In the genomic region with DNA sequence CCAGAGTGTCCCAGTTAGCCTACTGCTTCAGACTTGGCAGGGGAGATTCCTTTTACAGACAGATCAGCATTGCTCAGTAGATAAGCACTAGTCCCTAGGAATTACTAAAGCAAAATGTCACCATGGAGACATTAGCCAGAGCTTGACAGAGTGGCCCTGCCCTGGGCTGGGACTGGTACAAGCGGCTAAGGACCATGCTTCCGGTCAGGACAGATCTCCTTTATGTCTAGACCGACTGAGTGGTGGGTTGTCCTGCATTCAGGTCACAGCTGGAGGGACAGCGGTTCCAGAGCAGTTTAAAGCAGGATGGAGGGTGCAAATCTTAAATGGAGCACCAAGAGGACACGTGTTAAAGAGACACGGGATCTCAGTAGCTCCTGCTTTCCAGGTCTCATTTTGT, we compare ENCODE assay signal across 8 mouse cellular contexts. TPM values are rescaled to one million over a fixed set of nuclear protein-coding genes. Genes with fewer than 3 reads are reported as not detected.
DNase-seq lines count a peak whose midpoint lies in the region; ATAC-seq and TF ChIP-seq lines count a peak whose summit lies in the region.

No protein-coding gene starts in this region.

- TF ChIP-seq EP300 in stomach, postnatal 0 days (optimal IDR thresholded peaks at IDR 0.05), result no peak

- no peak overlapping the region for H3K27ac ChIP-seq in testis, adult 2 months (ENCODE audit: control insufficient read depth, insufficient read depth, low read depth, low read length)
- H3K27ac ChIP-seq in limb, embryonic 15.5 days, result 0 out of 2 replicates have a peak overlapping the region, but pooled peaks have one; percentile 0
- H3K27ac ChIP-seq in stomach, postnatal 0 days (replicated peaks), result no peak overlapping the region

- under 1% methylated on average over 6 of the region's 6 CpGs for WGBS in limb, embryonic 15.5 days
- WGBS in stomach, postnatal 0 days, result under 1% methylated on average over 6 of the region's 6 CpGs

- H3K27me3 ChIP-seq in testis, adult 2 months (ENCODE audit: control insufficient read depth, insufficient read depth, low read length), result no peaks in the 10 kb centered on the region
- H3K27me3 ChIP-seq in limb, embryonic 15.5 days, result no peaks in the 10 kb centered on the region
- H3K27me3 ChIP-seq in stomach, postnatal 0 days (ENCODE audit: control insufficient read depth, insufficient read depth, low read length), result no peaks in the 10 kb centered on the region

- TF ChIP-seq POLR2A in testis, adult 2 months (IDR thresholded peaks at IDR 0.05; ENCODE audit: control insufficient read depth, low read depth, low read length), result no peak

- H3K4me2 ChIP-seq in limb, embryonic 15.5 days, result peak overlapping the region; percentile 79
- peak overlapping the region; percentile 97 for H3K4me2 ChIP-seq in stomach, postnatal 0 days (replicated peaks; ENCODE audit: low read depth)

- H3K36me3 ChIP-seq in testis, adult 2 months (ENCODE audit: control insufficient read depth, insufficient read depth, low read length), result no peaks in the 10 kb centered on the region
- peaks cover 23% of the 10 kb centered on the region for H3K36me3 ChIP-seq in limb, embryonic 15.5 days
- H3K36me3 ChIP-seq in stomach, postnatal 0 days (ENCODE audit: control insufficient read depth, insufficient read depth, low read length), result peaks cover 4% of the 10 kb centered on the region

- ATAC-seq in limb, embryonic 15.5 days (ENCODE audit: insufficient number of reproducible peaks, low FRiP score, low TSS enrichment, low read depth), result peak; percentile 37
- ATAC-seq in stomach, postnatal 0 days (ENCODE audit: low FRiP score, low TSS enrichment), result peak; percentile 45

- H3K4me1 ChIP-seq in testis, adult 2 months (ENCODE audit: control insufficient read depth, insufficient read depth, low read length), result peaks cover 9% of the 10 kb centered on the region
- peaks cover 29% of the 10 kb centered on the region for H3K4me1 ChIP-seq in limb, embryonic 15.5 days
- 0 out of 2 replicates have a peak, but pooled peaks cover 5% of the 10 kb centered on the region for H3K4me1 ChIP-seq in stomach, postnatal 0 days (replicated peaks; ENCODE audit: control insufficient read depth, insufficient read depth)

- no peaks in the 10 kb centered on the region for H3K9me3 ChIP-seq in limb, embryonic 15.5 days
- H3K9me3 ChIP-seq in stomach, postnatal 0 days (ENCODE audit: control insufficient read depth, low read length), result no peaks in the 10 kb centered on the region

- H3K9ac ChIP-seq in limb, embryonic 15.5 days, result peak overlapping the region; percentile 88
- H3K9ac ChIP-seq in stomach, postnatal 0 days (ENCODE audit: low read length), result peak overlapping the region; percentile 83

- H3K4me3 ChIP-seq in testis, adult 2 months (ENCODE audit: control insufficient read depth, low read depth, low read length), result peak overlapping the region; percentile 81
- H3K4me3 ChIP-seq in limb, embryonic 15.5 days, result peak overlapping the region; percentile 76
- H3K4me3 ChIP-seq in stomach, postnatal 0 days (ENCODE audit: low read depth, low read length), result peak overlapping the region; percentile 79

- DNase-seq in embryo, embryonic 10 days (ENCODE audit: low spot score), result peak; percentile 59
- no peak for DNase-seq in embryo, embryonic 9.5 days (ENCODE audit: extremely low spot score)
- no peak for DNase-seq in testis, postnatal 10 days (ENCODE audit: low spot score)
- DNase-seq in stomach, postnatal 0 days (ENCODE audit: low spot score), result no peak
- no peak for DNase-seq in spleen, postnatal 14 days (ENCODE audit: low spot score in 2 of 2)
- DNase-seq in frontal cortex, postnatal 10 days (ENCODE audit: low spot score in 2 of 2), result no peak

- TF ChIP-seq CTCF in testis, adult 2 months (IDR thresholded peaks at IDR 0.05; ENCODE audit: control insufficient read depth, insufficient read depth, insufficient replicate concordance, low read depth, low read length), result no peak
- TF ChIP-seq CTCF in stomach, postnatal 0 days (IDR thresholded peaks at IDR 0.05; ENCODE audit: low read depth), result no peak

RNA-seq across cellular contexts. Expression of gene Chst14, which starts 0.3 kb away (rescaled TPM):
- 1.0 and 1.3 TPM in 2 replicates for polyA plus RNA-seq in testis, adult 2 months (2012; rRNA removed)
- polyA plus RNA-seq in limb, embryonic 15.5 days (2015; fragmentation: Nextera tagmentation; extraction: Ambion mirVana), result 41.2 and 47.0 TPM in 2 replicates
- polyA plus RNA-seq in stomach, postnatal 0 days (2015; fragmentation: Nextera tagmentation; extraction: Ambion mirVana), result 13.6 and 14.2 TPM in 2 replicates

RNA-seq across cellular contexts. Expression of gene Bahd1, which starts 25.8 kb away (rescaled TPM):
- 10.0 and 12.8 TPM in 2 replicates for polyA plus RNA-seq in testis, adult 2 months (2012; rRNA removed)
- 5.7 and 6.4 TPM in 2 replicates for polyA plus RNA-seq in limb, embryonic 15.5 days (2015; fragmentation: Nextera tagmentation; extraction: Ambion mirVana)
- 3.7 and 3.8 TPM in 2 replicates for polyA plus RNA-seq in stomach, postnatal 0 days (2015; fragmentation: Nextera tagmentation; extraction: Ambion mirVana)
